Mouse (Mus musculus): ENCODE measurements at regions not wholly inside any gene's neighbourhood (a gene's known extent, or its start where the extent isn't known, plus 50 kb on each side); places are given as distances from the start of the nearest gene placed in this dataset.
A peak's percentile ranks its signal among the peaks of the same experiment; 100 is the strongest.

- no peaks in the 10 kb centered on the region for H3K27me3 ChIP-seq
- ATAC-seq (replicated peaks; ENCODE audit: low FRiP score) = peak; percentile 36; the same call in 1 of the 2 replicates
- H3K4me3 ChIP-seq (replicated peaks) = no peak overlapping the region
- 44% methylated on average over 10 of the region's 10 CpGs for WGBS
- H3K4me2 ChIP-seq = no peak overlapping the region
- H3K9ac ChIP-seq = no peak overlapping the region
- no peaks in the 10 kb centered on the region for H3K36me3 ChIP-seq
- no peaks in the 10 kb centered on the region for H3K9me3 ChIP-seq (replicated peaks)
- H3K4me1 ChIP-seq = peaks cover 5% of the 10 kb centered on the region
- H3K27ac ChIP-seq = no peak overlapping the region
Measured at GRCm38 (mm10) chr5:126723304-126724295, 518.0 kb upstream of the Tmem132c start.

DNA sequence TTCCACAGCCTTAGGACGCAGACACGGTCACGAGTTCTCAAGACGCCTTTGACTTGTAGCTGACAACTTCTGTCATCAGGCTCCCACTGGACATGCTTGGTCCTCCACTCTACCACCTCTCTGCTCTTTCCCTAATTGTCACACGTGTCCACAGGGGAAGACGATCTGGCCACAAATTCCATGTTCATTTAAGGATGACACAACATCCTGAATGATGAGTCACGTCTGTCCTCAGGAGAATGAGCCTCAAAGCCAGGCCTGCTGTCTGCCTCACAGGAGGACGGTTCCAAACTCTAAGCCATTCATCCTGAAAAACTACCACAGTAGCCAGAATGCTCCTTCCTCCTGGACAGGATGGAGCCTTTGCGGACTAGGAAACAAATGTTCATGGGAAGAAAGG is 517.3 kb upstream of the Tmem132c start:
- Histone ChIP-seq H3K4me1 (peaks cover 5% of the 10 kb centered on the region), H3K9ac (no peak overlapping the region), H3K27ac (no peak overlapping the region), H3K4me2 (no peak overlapping the region), H3K4me3 (replicated peaks) (no peak overlapping the region), H3K9me3 (replicated peaks) (no peaks in the 10 kb centered on the region), H3K36me3 (no peaks in the 10 kb centered on the region), H3K27me3 (no peaks in the 10 kb centered on the region)
- ATAC-seq (replicated peaks; ENCODE audit: low FRiP score) = no peak
- 62% methylated on average over 9 of the region's 9 CpGs for WGBS

DNA sequence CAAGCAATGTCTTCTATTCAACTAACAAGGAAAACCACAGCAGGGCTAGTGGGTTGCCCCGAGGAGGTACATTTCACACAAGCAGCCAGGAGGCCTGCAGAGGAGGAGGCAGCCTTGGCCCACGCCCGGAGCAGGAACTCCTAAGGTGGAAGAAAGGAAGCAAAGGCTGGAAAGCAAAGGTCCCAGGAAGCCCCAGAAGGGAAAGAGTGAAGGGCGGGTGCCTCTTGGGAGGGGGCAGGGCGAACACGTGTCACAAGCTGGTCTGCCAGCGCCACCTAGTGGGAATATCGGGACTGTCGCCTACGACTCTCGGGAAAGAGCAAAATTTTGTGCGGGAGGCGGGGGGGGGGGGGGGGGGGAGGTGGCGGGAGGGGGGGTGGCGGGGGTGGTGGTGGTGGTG is 508.1 kb upstream of the Tmem132c start:
- no peaks in the 10 kb centered on the region; the same call in 1 of the 2 replicates for H3K27me3 ChIP-seq
- H3K4me1 ChIP-seq = peaks cover 2% of the 10 kb centered on the region; the same call in 1 of the 2 replicates
- WGBS = 4% methylated on average over 6 of the region's 15 CpGs
- H3K27ac ChIP-seq = no peak overlapping the region
- H3K9me3 ChIP-seq (replicated peaks) = no peaks in the 10 kb centered on the region
- H3K4me3 ChIP-seq (replicated peaks) = peak overlapping the region; percentile 23
- ATAC-seq (replicated peaks; ENCODE audit: low FRiP score) = peak; percentile 71; the same call in 1 of the 2 replicates
- H3K36me3 ChIP-seq = no peaks in the 10 kb centered on the region
- H3K4me2 ChIP-seq = peak overlapping the region; percentile 56
- H3K9ac ChIP-seq = no peak overlapping the region

GRCm38 (mm10) chr5:126735733-126736132 is 505.9 kb upstream of the Tmem132c start:
- Histone ChIP-seq H3K36me3 (no peaks in the 10 kb centered on the region), H3K4me1 (peaks cover 2% of the 10 kb centered on the region; the same call in 1 of the 2 replicates), H3K4me2 (no peak overlapping the region), H3K27ac (no peak overlapping the region), H3K4me3 (replicated peaks) (no peak overlapping the region), H3K27me3 (no peaks in the 10 kb centered on the region; the same call in 1 of the 2 replicates), H3K9ac (no peak overlapping the region), H3K9me3 (replicated peaks) (no peaks in the 10 kb centered on the region)
- no peak for ATAC-seq (replicated peaks; ENCODE audit: low FRiP score)

DNA sequence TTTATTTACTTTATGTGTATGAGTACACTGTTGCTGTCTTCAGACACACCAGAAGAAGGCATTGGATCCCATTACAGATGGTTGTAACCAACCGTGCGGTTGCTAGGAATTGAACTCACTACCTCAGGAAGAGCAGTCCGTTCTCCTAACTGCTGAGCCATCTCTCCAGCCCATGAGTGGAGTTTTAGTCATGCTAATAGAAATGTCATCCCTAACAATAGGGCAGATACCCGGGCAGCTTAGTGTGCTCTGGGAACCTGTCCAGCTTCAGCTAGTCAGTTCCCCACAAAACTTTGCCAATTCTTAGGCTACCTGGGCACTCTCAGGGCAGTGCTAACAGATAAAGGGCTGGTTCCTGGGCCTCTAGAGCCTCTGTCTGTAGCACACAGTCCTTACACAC is 503.9 kb upstream of the Tmem132c start:
- Histone ChIP-seq H3K4me1 (peaks cover 4% of the 10 kb centered on the region; the same call in 1 of the 2 replicates), H3K36me3 (no peaks in the 10 kb centered on the region), H3K27ac (no peak overlapping the region), H3K27me3 (no peaks in the 10 kb centered on the region; the same call in 1 of the 2 replicates), H3K4me2 (no peak overlapping the region), H3K9me3 (replicated peaks) (no peaks in the 10 kb centered on the region), H3K4me3 (replicated peaks) (no peak overlapping the region), H3K9ac (no peak overlapping the region)
- WGBS = 85% methylated on average over 4 of the region's 4 CpGs
- no peak for ATAC-seq (replicated peaks; ENCODE audit: low FRiP score)

GRCm38 (mm10) chr5:126740861-126741410 is 500.7 kb upstream of the Tmem132c start:
- H3K9ac ChIP-seq = no peak overlapping the region
- no peaks in the 10 kb centered on the region for H3K36me3 ChIP-seq
- H3K4me2 ChIP-seq = no peak overlapping the region
- H3K4me3 ChIP-seq (replicated peaks) = no peak overlapping the region
- H3K27ac ChIP-seq = no peak overlapping the region
- no peaks in the 10 kb centered on the region for H3K27me3 ChIP-seq
- WGBS = 35% methylated on average over 10 of the region's 10 CpGs
- H3K9me3 ChIP-seq (replicated peaks) = no peaks in the 10 kb centered on the region
- ATAC-seq (replicated peaks; ENCODE audit: low FRiP score) = no peak
- H3K4me1 ChIP-seq = 0 out of 2 replicates have a peak, but pooled peaks cover 2% of the 10 kb centered on the region

DNA sequence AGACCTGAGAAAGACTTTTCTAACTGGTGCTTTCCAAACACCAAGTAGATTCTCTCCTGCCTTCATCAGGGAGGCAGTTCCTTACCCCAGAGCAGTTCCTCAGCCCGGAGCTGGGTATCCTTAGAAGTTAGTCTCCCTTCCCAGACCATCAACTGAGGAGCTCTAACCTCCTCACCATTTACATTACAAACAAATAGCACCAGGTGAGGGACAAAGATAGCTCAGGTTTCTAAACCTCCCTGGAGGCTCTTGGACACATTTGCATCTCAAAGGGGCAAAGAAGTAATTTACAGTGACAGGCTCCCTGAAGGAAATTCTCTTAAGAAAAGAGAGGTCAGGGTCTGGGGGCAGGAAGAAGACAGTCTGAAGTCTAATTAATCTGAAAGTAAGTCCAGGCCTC is 486.5 kb upstream of the Tmem132c start:
- Histone ChIP-seq H3K9me3 (replicated peaks) (no peaks in the 10 kb centered on the region), H3K4me2 (no peak overlapping the region), H3K36me3 (no peaks in the 10 kb centered on the region), H3K4me3 (replicated peaks) (no peak overlapping the region), H3K27me3 (no peaks in the 10 kb centered on the region), H3K4me1 (no peaks in the 10 kb centered on the region), H3K9ac (no peak overlapping the region), H3K27ac (no peak overlapping the region)
- 13% methylated on average over 1 of the region's 1 CpGs for WGBS
- ATAC-seq (replicated peaks; ENCODE audit: low FRiP score) = no peak

GRCm38 (mm10) chr5:126765037-126765707 is 476.4 kb upstream of the Tmem132c start:
- Histone ChIP-seq H3K9me3 (replicated peaks) (0 out of 2 replicates have a peak, but pooled peaks cover 5% of the 10 kb centered on the region), H3K4me1 (no peaks in the 10 kb centered on the region), H3K4me2 (no peak overlapping the region), H3K27ac (no peak overlapping the region), H3K36me3 (no peaks in the 10 kb centered on the region), H3K27me3 (peaks cover 14% of the 10 kb centered on the region; the same call in 1 of the 2 replicates), H3K9ac (no peak overlapping the region), H3K4me3 (replicated peaks) (no peak overlapping the region)
- WGBS = 18% methylated on average over 4 of the region's 4 CpGs
- no peak for ATAC-seq (replicated peaks; ENCODE audit: low FRiP score)

DNA sequence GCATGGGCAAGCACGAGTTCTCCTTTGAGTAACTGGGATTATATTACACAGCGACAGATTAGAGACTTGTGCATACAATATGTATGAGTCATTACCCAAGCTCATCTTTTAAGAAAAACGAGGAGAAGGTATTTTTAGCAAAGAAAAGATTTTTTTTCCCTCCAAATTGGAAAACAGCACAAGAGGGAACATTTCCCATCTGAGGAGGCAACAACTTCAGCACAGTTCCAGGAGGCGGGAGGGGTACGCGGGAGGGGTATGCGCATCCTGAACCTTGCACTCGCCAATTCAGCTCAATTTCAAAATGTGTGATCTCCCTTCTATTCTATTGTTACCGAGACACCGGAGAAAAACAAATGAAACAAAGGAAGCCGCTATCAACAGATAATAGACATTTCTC is 472.6 kb upstream of the Tmem132c start:
- WGBS = 30% methylated on average over 11 of the region's 11 CpGs
- ATAC-seq (replicated peaks; ENCODE audit: low FRiP score) = no peak
- no peaks in the 10 kb centered on the region for H3K9me3 ChIP-seq (replicated peaks)

DNA sequence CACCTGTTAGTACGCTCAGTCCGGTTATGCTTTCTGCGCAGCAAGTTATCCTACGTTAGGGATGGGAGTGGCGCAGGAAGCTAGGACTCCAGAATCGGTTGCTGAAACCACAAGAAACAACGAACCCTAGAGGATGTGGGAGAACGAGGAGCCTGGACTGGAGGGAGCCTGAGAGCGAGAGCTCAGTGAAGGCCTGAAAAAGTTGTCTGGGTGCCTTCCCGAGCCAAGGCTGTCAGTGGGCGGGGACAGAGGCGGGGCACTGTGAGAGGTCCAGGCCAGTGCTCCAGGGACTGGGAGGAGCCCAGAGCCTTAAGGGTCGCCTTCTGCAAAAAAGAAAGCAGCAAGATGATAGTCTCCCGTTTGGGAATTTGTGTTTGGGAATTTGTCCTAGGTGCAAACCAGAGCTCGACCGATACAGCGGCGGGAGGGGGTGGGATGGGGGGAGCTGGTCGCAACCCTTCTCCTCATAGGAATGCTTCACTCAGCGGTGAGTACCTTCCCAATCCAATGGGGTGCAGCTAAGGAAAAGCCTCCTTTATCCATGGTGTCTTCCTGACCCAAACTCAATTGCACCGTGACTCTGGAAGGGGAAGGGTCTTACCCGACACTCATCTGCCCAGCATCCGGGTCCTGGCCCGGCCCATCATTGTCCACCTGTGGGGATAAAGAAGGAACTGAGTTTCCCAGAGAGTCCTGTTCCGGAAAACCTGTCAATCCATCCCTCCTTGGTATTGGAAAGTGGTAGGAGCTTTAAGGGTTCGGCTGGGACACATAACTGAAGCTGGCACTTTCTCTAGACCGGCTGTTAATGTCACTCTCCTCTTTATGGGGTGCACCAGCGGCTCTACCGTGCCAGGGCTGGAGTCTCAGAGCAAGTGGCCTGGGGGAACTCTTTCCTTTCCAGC is 453.6 kb upstream of the Tmem132c start:
- Histone ChIP-seq H3K36me3 (no peaks in the 10 kb centered on the region), H3K9me3 (replicated peaks) (0 out of 2 replicates have a peak, but pooled peaks cover under 1% of the 10 kb centered on the region), H3K4me3 (replicated peaks) (peak overlapping the region; percentile 45), H3K27me3 (peaks cover 3% of the 10 kb centered on the region; the same call in 1 of the 2 replicates), H3K4me2 (peak overlapping the region; percentile 77), H3K4me1 (peaks cover 14% of the 10 kb centered on the region), H3K9ac (0 out of 2 replicates have a peak overlapping the region, but pooled peaks have one; percentile 23), H3K27ac (no peak overlapping the region)
- peak; percentile 95 for ATAC-seq (replicated peaks; ENCODE audit: low FRiP score)
- WGBS = 3% methylated on average over 29 of the region's 29 CpGs

More for the DNA sequence above, 472.6 kb upstream of the Tmem132c start:
- Histone ChIP-seq H3K36me3 (no peaks in the 10 kb centered on the region), H3K27ac (no peak overlapping the region), H3K4me1 (no peaks in the 10 kb centered on the region), H3K9ac (no peak overlapping the region), H3K4me3 (replicated peaks) (no peak overlapping the region; the same call in 1 of the 2 replicates), H3K27me3 (peaks cover 14% of the 10 kb centered on the region; the same call in 1 of the 2 replicates), H3K4me2 (peak overlapping the region; percentile 21)

- no peak overlapping the region for H3K4me3 ChIP-seq (replicated peaks)
- H3K27me3 ChIP-seq = no peaks in the 10 kb centered on the region
- H3K36me3 ChIP-seq = no peaks in the 10 kb centered on the region
- H3K4me1 ChIP-seq = 0 out of 2 replicates have a peak, but pooled peaks cover 3% of the 10 kb centered on the region
- 92% methylated on average over 8 of the region's 8 CpGs for WGBS
- H3K9me3 ChIP-seq (replicated peaks) = no peaks in the 10 kb centered on the region
- no peak overlapping the region for H3K9ac ChIP-seq
- no peak overlapping the region for H3K4me2 ChIP-seq
- no peak for ATAC-seq (replicated peaks; ENCODE audit: low FRiP score)
- no peak overlapping the region for H3K27ac ChIP-seq
Measured at GRCm38 (mm10) chr5:126799698-126800279, 441.8 kb upstream of the Tmem132c start.

All from kidney, embryonic 15.5 days (tissue).